Mouse (Mus musculus) midbrain, postnatal 0 days (tissue): ENCODE measurements around the gene Elmod1. TPM values are rescaled to one million over a fixed set of nuclear protein-coding genes. Genes with fewer than 3 reads are reported as not detected.
"Not testable (repeated sequence)": the region's sequence is repeated elsewhere in the genome, so short reads cannot be mapped to it uniquely, and the experiment has no call there.

Experiments
- ATAC-seq: fragments of 200-750 bp; cut with Nextera tagmentation; 2 replicates; pipeline ENCODE4 v1.8.0; 2017; ENCODE audit warnings: moderate number of reproducible peaks, mild to moderate bottlenecking, moderate TSS enrichment, moderate library complexity; ENCODE audit not compliant: low FRiP score
- DNase-seq: peaks from one replicate; pipeline ENCODE4 v3.0.0-alpha.2; 2015; ENCODE audit warnings: low spot score
- H3K27ac ChIP-seq: fragments of 300-500 bp; sonication (generic); 2 replicates; pipeline ENCODE4 v1.5.1; 2014; ENCODE audit warnings: low read depth, mild to moderate bottlenecking, low read length, mixed read lengths
- H3K27me3 ChIP-seq: fragments of 300-500 bp; sonication (generic); 2 replicates; pipeline ENCODE4 v1.6.1; 2014; ENCODE audit warnings: low read length, control low read depth, mixed read lengths; ENCODE audit not compliant: insufficient read depth
- H3K36me3 ChIP-seq: fragments of 300-500 bp; sonication (generic); 2 replicates; pipeline ENCODE4 v1.6.1; 2014; ENCODE audit warnings: low read length, control low read depth, mixed read lengths; ENCODE audit not compliant: insufficient read depth
- H3K4me1 ChIP-seq: fragments of 300-500 bp; sonication (generic); 2 replicates; pipeline ENCODE4 v1.6.1; 2014; ENCODE audit warnings: mild to moderate bottlenecking, control low read depth, antibody characterized with exemption, low read length, mixed read lengths; ENCODE audit not compliant: insufficient read depth
- H3K4me2 ChIP-seq: fragments of 300-500 bp; sonication (generic); 2 replicates; pipeline ENCODE4 v1.6.1; 2014; ENCODE audit warnings: low read depth, mild to moderate bottlenecking, low read length, mixed read lengths; ENCODE audit not compliant: poor library complexity, severe bottlenecking
- H3K4me3 ChIP-seq: fragments of 300-500 bp; sonication (generic); 2 replicates; pipeline ENCODE4 v1.5.1; 2014; ENCODE audit warnings: low read depth, mild to moderate bottlenecking, low read length, moderate library complexity
- H3K9ac ChIP-seq: fragments of 300-500 bp; sonication (generic); replicated peaks from 2 replicates; pipeline ENCODE4 v1.6.1; 2014; ENCODE audit warnings: mild to moderate bottlenecking, low read length, moderate library complexity, mixed read lengths; ENCODE audit not compliant: poor library complexity, severe bottlenecking
- H3K9me3 ChIP-seq: fragments of 300-500 bp; sonication (generic); 2 replicates; pipeline ENCODE4 v1.6.1; 2016; ENCODE audit warnings: low read length, control low read depth
- CTCF ChIP-seq: IDR thresholded peaks from 2 replicates; pipeline ENCODE4 v1.5.1; 2016; ENCODE audit warnings: antibody characterized with exemption, mild to moderate bottlenecking
- WGBS: fragments of 180-500 bp; shearing (Covaris S2); extraction: QIAGEN DNeasy Blood & Tissue Kit; methylation state at CpG from one replicate; pipeline ENCODE4 v1.1.7; 2014; 5-methylcytosine and 5-hydroxymethylcytosine counted together
- polyA plus RNA-seq: library from polyadenylated mRNA; unstranded; fragments of >200 nt; fragmentation: Nextera tagmentation; extraction: Ambion mirVana; gene quantifications from 2 replicates; pipeline ENCODE4 v1.2.1, GENCODE M21; 2015
- total RNA-seq: library from RNA; depleted of rRNA; stranded (reverse); fragments of >200 nt; gene quantifications from 2 replicates; pipeline ENCODE4 v1.2.3, GENCODE M21; 2014; rRNA removed

Elmod1 gene
- total RNA-seq (101 and 104 TPM in 2 replicates), polyA plus RNA-seq (21.4 and 26.6 TPM in 2 replicates)

GRCm38 (mm10) chr9:53975122-53975518, at the start of gene Elmod1:
TSS of gene Elmod1 (minus strand) at chr9:53975301.
- peak within 1 kb of the TSS; percentile 85 for H3K27ac ChIP-seq
- DNase-seq: peak; percentile 76
- peak; percentile 75 for TF ChIP-seq CTCF
- H3K27me3 ChIP-seq: no peaks in the 10 kb centered on the region
- H3K9me3 ChIP-seq: no peaks in the 10 kb centered on the region
- peak; percentile 93 for ATAC-seq
- under 1% methylated on average over 35 of the region's 36 CpGs for WGBS
- H3K36me3 ChIP-seq: no peaks in the 10 kb centered on the region
- H3K4me1 ChIP-seq: no peaks in the 10 kb centered on the region
- peak within 1 kb of the TSS; percentile 90 for H3K4me3 ChIP-seq
- peak within 1 kb of the TSS; percentile 90 for H3K9ac ChIP-seq
- H3K4me2 ChIP-seq: peak within 1 kb of the TSS; percentile 81

DNA sequence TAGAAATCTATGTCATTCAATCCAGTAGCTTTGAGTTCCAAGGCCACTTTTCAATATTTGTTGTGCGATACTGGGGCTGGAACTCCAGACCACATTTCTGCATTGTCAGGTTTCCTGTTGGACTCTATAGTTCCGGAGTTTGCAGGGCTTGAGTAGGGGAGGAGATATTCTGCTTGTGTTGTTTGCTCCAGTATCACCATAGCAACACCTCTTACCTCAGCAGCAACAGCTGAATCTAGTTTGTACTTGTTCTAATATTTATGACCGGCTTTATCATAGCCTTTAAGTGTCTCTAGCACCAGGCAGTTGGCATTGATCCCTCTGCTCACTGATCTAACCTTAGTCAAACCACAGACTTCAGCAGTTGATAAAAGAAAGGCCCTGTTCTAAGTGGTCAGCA, 47.7 kb upstream of the Elmod1 start:
- H3K9ac ChIP-seq: no peak overlapping the region
- TF ChIP-seq CTCF: no peak
- no peak overlapping the region for H3K4me2 ChIP-seq
- ATAC-seq (no peak), DNase-seq (no peak)
- 69% methylated on average over 3 of the region's 3 CpGs for WGBS
- no peak overlapping the region for H3K27ac ChIP-seq
- no peaks in the 10 kb centered on the region for H3K4me1 ChIP-seq
- no peaks in the 10 kb centered on the region for H3K9me3 ChIP-seq
- H3K36me3 ChIP-seq: no peaks in the 10 kb centered on the region
- no peaks in the 10 kb centered on the region for H3K27me3 ChIP-seq
- H3K4me3 ChIP-seq: no peak overlapping the region

DNA sequence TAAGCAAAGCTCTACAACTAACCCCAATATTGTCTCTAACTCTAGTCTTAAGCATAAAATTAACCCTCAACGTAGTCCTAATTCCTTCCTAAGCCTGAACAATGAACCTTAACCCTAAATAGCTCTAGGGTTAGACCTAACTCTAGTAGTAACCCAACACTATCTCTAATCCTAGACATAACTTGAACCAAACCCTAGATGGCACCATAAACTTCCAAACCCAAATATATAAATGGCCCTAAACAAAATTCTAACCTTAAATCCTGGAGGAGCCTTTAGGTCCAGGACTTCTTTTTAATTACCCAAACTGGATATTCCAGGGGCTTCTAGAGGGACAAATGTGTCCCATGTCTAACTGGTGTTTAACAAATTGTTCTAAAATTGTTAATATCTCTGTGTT, 19.4 kb upstream of the Elmod1 start:
- no peak for DNase-seq
- Histone ChIP-seq H3K36me3 (no peaks in the 10 kb centered on the region), H3K27me3 (no peaks in the 10 kb centered on the region), H3K9ac (no peak overlapping the region), H3K27ac (no peak overlapping the region), H3K4me3 (no peak overlapping the region), H3K9me3 (no peaks in the 10 kb centered on the region), H3K4me1 (no peaks in the 10 kb centered on the region), H3K4me2 (no peak overlapping the region)
- ATAC-seq: no peak
- WGBS: 73% methylated on average over 1 of the region's 1 CpGs
- TF ChIP-seq CTCF: peak; percentile 51

- not testable (repeated sequence) for H3K36me3 ChIP-seq, ATAC-seq, H3K4me2 ChIP-seq, H3K4me3 ChIP-seq, H3K9me3 ChIP-seq, DNase-seq, H3K9ac ChIP-seq, H3K4me1 ChIP-seq, H3K27ac ChIP-seq, H3K27me3 ChIP-seq
These were observed 17.5 kb upstream of the Elmod1 start for GRCm38 (mm10) chr9:53992567-53992966.

GRCm38 (mm10) chr9:53990921-53991320, 15.8 kb upstream of the Elmod1 start:
- no peaks in the 10 kb centered on the region for H3K9me3 ChIP-seq
- WGBS: 6% methylated on average over 3 of the region's 3 CpGs
- H3K9ac ChIP-seq: no peak overlapping the region
- TF ChIP-seq CTCF: peak; percentile 96
- H3K4me2 ChIP-seq: no peak overlapping the region
- H3K27me3 ChIP-seq: no peaks in the 10 kb centered on the region
- H3K4me3 ChIP-seq: no peak overlapping the region
- H3K4me1 ChIP-seq: no peaks in the 10 kb centered on the region
- H3K36me3 ChIP-seq: no peaks in the 10 kb centered on the region
- DNase-seq (peak; percentile 79), ATAC-seq (peak; percentile 68; the same call in 1 of the 2 replicates)
- no peak overlapping the region for H3K27ac ChIP-seq

DNA sequence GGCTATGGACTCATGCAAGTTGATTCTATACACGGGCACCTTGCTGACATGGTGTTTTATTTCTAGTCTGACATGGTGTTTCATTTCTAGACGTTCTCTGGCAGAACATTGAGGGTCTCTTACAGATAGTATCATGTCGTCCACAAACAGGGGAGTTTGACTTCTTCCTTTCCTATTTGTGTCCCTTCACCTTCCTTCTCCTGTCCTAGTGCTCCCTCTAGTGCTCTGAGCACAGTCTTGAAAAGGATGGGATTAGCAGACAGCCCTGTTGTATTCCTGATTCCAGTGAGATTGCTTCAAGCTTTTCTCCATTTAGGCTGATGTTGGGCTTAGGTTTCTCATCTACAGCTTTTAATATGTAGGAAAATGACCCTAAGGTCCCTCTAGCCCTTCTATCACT, 11.9 kb upstream of the Elmod1 start:
- TF ChIP-seq CTCF: peak; percentile 96
- H3K9ac ChIP-seq: no peak overlapping the region
- H3K4me3 ChIP-seq: no peak overlapping the region
- H3K36me3 ChIP-seq: no peaks in the 10 kb centered on the region
- WGBS: 27% methylated on average over 3 of the region's 3 CpGs
- H3K27ac ChIP-seq: no peak overlapping the region
- H3K4me2 ChIP-seq: no peak overlapping the region
- no peaks in the 10 kb centered on the region for H3K4me1 ChIP-seq
- H3K27me3 ChIP-seq: no peaks in the 10 kb centered on the region
- no peak for ATAC-seq
- DNase-seq: peak; percentile 80
- H3K9me3 ChIP-seq: no peaks in the 10 kb centered on the region
